ENCODE assay signal across 34 mouse cellular contexts in genomic region chr13:96533742-96534141, GRCm38 (mm10). TPM values are rescaled to one million over a fixed set of nuclear protein-coding genes. Genes with fewer than 3 reads are reported as not detected.
DNase-seq lines count a peak whose midpoint lies in the region; TF ChIP-seq lines count a peak whose summit lies in the region.
"Had no signal": no experiment of that assay in that cellular context is flagged by ENCODE, and none has a peak within 500 bp of the region (broad histone marks: within the 10 kb centered on the region; RNA-seq: fewer than 3 reads in every experiment).

No protein-coding gene starts in this region.

- DNase-seq in 3T3-L1 (ENCODE audit: low read depth, low spot score), result peak; percentile 88
- peak; percentile 32 for DNase-seq in NIH3T3 (ENCODE audit: low read depth)
- DNase-seq in mesoderm, embryonic 11.5 days (ENCODE audit: low read depth, low spot score), result peak; percentile 13
- no peak for DNase-seq in layer of hippocampus, adult 8-10 months (ENCODE audit: low spot score in 2 of 2)
- DNase-seq in ovary, postnatal 36 days (ENCODE audit: low spot score), result no peak
- DNase-seq in kidney, adult 8-10 months, result no peak
- DNase-seq in cerebellum, postnatal 14 days, result no peak
- DNase-seq: adrenal gland, postnatal 10 days; adrenal gland, postnatal 36 days; cerebellum, adult 18-20 months; cerebellum, adult 9-10 months; cerebellum, postnatal 25 days; gastrocnemius, postnatal 10 days; gastrocnemius, postnatal 36 days had no signal

- no peak overlapping the region for H3ac ChIP-seq in C2C12 (ENCODE audit: control insufficient read depth, insufficient read length, low read depth)

- H3K79me2 ChIP-seq in C2C12 (ENCODE audit: control insufficient read depth, insufficient read depth), result peaks cover 97% of the 10 kb centered on the region

- H3K27me3 ChIP-seq in C2C12 (ENCODE audit: control insufficient read depth, insufficient read depth, insufficient read length), result no peaks in the 10 kb centered on the region
- H3K27me3 ChIP-seq: embryonic facial prominence, embryonic 12.5 days; embryonic facial prominence, embryonic 15.5 days; forebrain, embryonic 12.5 days; hindbrain, embryonic 12.5 days; hindbrain, embryonic 15.5 days had no signal

- H3K4me3 ChIP-seq in C2C12 (ENCODE audit: insufficient read depth, poor library complexity, severe bottlenecking), result no peak overlapping the region
- H3K4me3 ChIP-seq: embryonic facial prominence, embryonic 12.5 days; embryonic facial prominence, embryonic 15.5 days; erythroblast, embryonic 14.5 days; forebrain, embryonic 12.5 days; hindbrain, embryonic 12.5 days; hindbrain, embryonic 15.5 days had no signal

- H3K36me3 ChIP-seq in C2C12 (ENCODE audit: control insufficient read depth, insufficient read depth), result peaks cover 15% of the 10 kb centered on the region
- H3K36me3 ChIP-seq: embryonic facial prominence, embryonic 12.5 days; forebrain, embryonic 12.5 days; hindbrain, embryonic 12.5 days; hindbrain, embryonic 15.5 days had no signal

- peaks cover 87% of the 10 kb centered on the region for H3K79me3 ChIP-seq in C2C12 (ENCODE audit: low read depth)

- TF ChIP-seq CTCF in C2C12 (IDR thresholded peaks at IDR 0.05; ENCODE audit: control insufficient read depth, insufficient read depth, insufficient read length), result no peak

TF ChIP-seq in C2C12, 6 proteins besides CTCF, POLR2A, EP300 and RAD21:
- TF ChIP-seq FOSL1 (IDR thresholded peaks at IDR 0.05; ENCODE audit: insufficient read depth, low read length, poor library complexity, severe bottlenecking), result peak; percentile 95
- no peak for TF ChIP-seq MYOG (IDR thresholded peaks at IDR 0.05; ENCODE audit: control insufficient read depth, extremely low read depth, insufficient read length)
- TF ChIP-seq MYOD1 (IDR thresholded peaks at IDR 0.05; ENCODE audit: control insufficient read depth, insufficient read length, low read depth), result no peak
- peak; percentile 42 for TF ChIP-seq CEBPB (IDR thresholded peaks at IDR 0.05; ENCODE audit: low read depth)
- TF ChIP-seq MAX (IDR thresholded peaks at IDR 0.05), result peak; percentile 52

RNA-seq across cellular contexts. Expression of gene Polk, which starts 8.6 kb away (rescaled TPM):
- 3.5 TPM for polyA plus RNA-seq in C2C12 (2012; fragmentation: generic; extraction: Trizol)
- 10 to 100 TPM; 12.3 to 15.6 (median 12.7) TPM for total RNA-seq in layer of hippocampus, adult 8-10 months (2022)

RNA-seq across cellular contexts. Expression of gene Col4a3bp, which starts 8.7 kb away (rescaled TPM):
- 13.9 TPM for polyA plus RNA-seq in C2C12 (2012; fragmentation: generic; extraction: Trizol)
- total RNA-seq in layer of hippocampus, adult 8-10 months (2022), result 10 to 100 TPM; 62.5 to 83.2 (median 74.4) TPM

RNA-seq across cellular contexts. Expression of gene Gm17622, which starts 43.2 kb away (rescaled TPM):
- not detected for polyA plus RNA-seq in C2C12 (2012; fragmentation: generic; extraction: Trizol)
- not detected for total RNA-seq in layer of hippocampus, adult 8-10 months (2022)
- total RNA-seq: adrenal gland, adult 18-20 months; adrenal gland, postnatal 10 days; adrenal gland, postnatal 36 days; common myeloid progenitor, adult 5-6 weeks; G1E; gastrocnemius, adult 18-20 months; gastrocnemius, postnatal 10 days; gastrocnemius, postnatal 36 days; granulocyte monocyte progenitor cell, adult 5-6 weeks; heart, adult 8-10 months; heart, postnatal 25 days; hematopoietic stem cell, adult 5-6 weeks had no signal
- polyA plus RNA-seq: embryonic facial prominence, embryonic 12.5 days; embryonic facial prominence, embryonic 15.5 days; erythroblast, embryonic 14.5 days; forebrain, embryonic 12.5 days; forebrain, embryonic 16.5 days; G1E; heart, embryonic 11.5 days; heart, embryonic 14.5 days; heart, postnatal 0 days; hindbrain, embryonic 12.5 days; hindbrain, embryonic 15.5 days; intestine, embryonic 14.5 days had no signal

Comparison
In these comparisons a context has a peak if more than half of its experiments do, and no peak if none do; other contexts are left out.
1. DNase-seq: peak in 3T3-L1 (single experiment), NIH3T3 (single experiment) and mesoderm, embryonic 11.5 days (single experiment); none in layer of hippocampus, adult 8-10 months (0 of 2), ovary, postnatal 36 days (single experiment), kidney, adult 8-10 months (0 of 2) and cerebellum, postnatal 14 days (0 of 2).